Mouse (Mus musculus): ENCODE measurements around the gene Rhot2.
A peak's percentile ranks its signal among the peaks of the same experiment; 100 is the strongest.
"Not testable (repeated sequence)": the region's sequence is repeated elsewhere in the genome, so short reads cannot be mapped to it uniquely, and the experiment has no call there.

Gene Rhot2

GRCm38 (mm10) chr17:25874148-25874720, 29.6 kb upstream of the Rhot2 start:
- DNase-seq (ENCODE audit: low spot score in 2 of 2), result no peak

- no peak for DNase-seq (ENCODE audit: low spot score in 2 of 2)
These were observed 28.9 kb upstream of the Rhot2 start for GRCm38 (mm10) chr17:25873405-25874147.

GRCm38 (mm10) chr17:25872676-25873075, 28.0 kb upstream of the Rhot2 start:
- no peak for DNase-seq (ENCODE audit: low spot score in 2 of 2)

DNA sequence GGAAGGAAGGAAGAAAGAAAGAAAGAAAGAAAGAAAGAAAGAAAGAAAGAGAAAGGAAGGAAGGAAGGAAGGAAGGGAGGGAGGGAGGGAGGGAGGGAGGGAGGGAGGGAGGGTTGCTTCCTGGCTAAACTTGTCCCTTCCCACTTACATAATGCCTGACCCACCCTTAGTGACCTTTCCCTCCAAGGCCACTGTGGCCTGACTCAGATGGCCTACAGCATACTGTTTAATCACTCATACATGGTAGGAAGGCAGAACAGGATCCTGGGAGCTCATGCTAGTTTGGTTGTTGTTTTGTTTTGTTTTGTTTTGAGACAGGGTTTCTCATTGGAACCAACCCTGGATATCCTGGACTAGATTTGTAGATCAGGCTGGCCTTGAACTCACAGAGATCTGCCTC, 26.9 kb upstream of the Rhot2 start:
- not testable (repeated sequence) for DNase-seq (ENCODE audit: low spot score in 2 of 2)

DNA sequence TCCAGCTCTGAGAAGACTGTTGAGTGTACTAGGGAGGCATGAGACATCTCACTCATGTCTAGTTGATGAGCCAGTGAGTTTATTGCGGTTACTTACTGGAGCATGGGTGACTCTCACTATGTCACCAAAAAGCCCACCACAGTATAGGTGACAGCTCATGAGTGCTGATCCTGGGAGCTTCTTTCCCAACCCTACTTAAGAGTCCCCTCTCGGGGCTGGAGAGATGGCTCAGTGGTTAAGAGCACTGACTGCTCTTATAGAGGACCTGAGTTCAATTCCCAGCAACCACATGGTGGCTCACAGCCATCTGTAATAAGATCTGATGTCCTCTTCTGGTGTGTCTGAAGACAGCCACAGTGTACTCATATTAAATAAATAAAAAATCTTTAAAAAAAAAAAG, 25.3 kb upstream of the Rhot2 start:
- no peak for DNase-seq (ENCODE audit: low spot score in 2 of 2)

DNA sequence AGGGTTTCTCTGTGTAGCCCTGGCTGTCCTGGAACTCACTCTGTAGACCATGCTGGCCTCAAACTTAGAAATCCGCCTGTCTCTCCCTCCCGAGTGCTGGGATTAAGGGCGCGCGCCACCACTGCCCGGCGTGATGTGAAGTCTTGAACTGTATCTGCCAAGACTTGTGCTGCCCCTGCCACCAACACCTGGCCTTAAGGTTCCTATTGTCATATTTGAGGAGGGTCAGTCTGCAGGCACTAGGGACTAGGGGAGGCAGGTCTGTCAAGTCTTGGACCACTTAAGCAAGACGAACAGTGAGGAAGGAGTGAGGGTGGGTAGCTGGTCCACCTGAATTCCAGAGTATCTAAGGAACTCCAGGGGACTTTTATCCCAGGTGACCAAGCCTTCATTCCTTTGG, 24.8 kb upstream of the Rhot2 start:
- no peak for DNase-seq (ENCODE audit: low spot score in 2 of 2)

DNA sequence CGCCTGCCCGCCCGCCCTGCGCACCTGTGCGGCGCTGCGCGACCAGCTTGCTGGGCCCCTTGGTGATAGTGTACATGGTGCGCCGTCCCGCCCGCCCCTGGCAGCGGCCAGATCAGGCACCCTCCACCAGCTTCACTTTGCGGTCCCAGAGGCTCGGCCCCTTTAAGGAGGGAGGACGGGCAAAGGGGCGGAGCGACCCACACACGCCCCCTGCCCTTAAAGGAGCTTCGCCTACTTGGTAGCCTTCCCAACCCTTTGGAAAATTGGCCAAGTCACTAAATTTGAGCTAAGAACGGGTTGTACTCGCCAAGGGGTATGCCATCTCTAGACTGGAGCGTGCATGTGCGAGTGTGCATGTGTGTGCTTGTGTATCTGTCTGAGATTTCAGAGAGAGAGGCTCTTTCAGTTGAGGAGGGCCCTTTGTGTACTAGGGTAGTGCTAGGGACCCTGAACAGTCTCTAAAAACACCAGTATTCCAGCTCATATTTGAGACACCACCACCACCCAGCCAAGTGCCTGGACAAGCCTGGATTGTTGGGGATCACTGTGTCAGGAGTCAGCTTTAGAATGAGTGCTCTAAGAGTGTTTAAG, 24.0 kb upstream of the Rhot2 start, which contains the start of gene Mcrip2:
Gene Mcrip2 (minus strand): TSS at position 164 of the 591 bp plus-strand sequence.
- DNase-seq (ENCODE audit: low spot score in 2 of 2), result peak; percentile 82

DNA sequence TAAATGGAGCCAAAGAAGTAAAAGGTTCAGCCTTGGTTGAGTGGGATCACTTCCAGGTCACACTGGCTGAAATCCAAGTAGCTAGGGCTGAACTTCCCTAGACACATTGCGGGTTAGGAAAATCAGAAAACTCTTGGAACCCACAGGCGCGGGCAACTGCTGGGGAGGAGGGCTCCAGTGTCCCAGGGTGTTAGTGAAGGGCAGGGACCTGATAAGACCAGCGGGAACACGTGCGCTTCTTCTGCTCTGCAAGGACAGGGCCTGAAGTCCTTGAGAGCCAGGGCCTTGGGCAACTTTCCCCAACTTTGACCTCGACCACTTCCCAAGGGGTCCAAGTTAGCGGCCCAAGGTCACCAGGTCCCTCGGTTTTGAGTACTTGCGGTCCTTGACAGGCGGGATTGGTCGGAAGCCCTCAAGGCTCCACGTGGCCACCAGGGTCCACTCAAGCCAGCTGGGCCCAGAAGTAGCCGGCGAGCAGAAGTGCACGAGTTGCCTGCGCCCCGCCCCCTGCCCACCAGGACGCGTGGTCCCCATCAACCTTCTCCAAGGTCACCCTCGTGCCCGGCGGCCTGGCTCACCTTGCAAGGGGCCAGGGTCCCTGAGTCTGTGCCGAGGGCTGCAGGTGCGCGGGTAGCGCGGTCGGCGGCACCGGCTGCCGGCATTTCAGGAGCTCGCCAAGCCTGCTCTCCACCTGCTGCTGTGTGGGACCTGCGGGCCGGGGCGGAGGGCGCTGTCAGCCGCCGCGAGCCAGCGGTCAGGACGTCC, 23.4 kb upstream of the Rhot2 start:
- DNase-seq (ENCODE audit: low spot score in 2 of 2), result no peak

DNA sequence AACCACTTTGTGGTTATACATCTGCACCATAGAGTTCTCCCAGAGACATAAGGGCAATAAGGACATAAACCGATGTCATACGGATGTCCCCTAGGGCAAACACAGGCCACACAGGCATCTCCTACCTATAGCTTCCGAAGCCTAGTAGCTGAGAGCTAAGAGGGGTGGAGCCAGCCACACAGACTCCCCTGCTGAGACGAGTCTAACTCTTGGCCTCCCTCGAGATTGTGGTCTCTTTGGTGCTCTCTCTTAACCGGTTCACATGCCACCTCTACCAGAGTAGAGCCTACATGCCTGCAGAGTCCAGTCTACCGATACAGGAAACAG, 22.8 kb upstream of the Rhot2 start:
- no peak for DNase-seq (ENCODE audit: low spot score in 2 of 2)

DNA sequence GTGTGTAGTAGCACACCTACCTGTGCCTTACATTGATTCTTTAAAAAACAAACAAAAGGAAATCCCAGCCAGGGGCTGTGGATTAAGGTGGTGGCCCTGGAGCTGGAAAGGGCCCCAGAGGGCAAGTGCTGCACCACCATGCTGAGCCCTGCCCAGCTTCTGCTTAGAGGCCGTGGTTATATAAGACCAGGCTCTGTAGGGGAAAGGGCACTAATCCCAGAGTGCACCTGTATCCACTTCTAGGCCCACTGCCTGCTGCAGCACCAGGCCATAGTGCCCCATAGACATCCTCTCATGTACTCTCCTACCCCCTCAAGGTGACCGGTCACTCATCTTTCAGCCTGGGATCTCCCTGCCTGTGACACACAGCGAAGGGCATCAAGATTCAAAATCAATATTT, 21.5 kb upstream of the Rhot2 start:
- no peak for DNase-seq (ENCODE audit: low spot score in 2 of 2)

- no peak for DNase-seq (ENCODE audit: low spot score in 2 of 2)
These were observed 20.6 kb upstream of the Rhot2 start for GRCm38 (mm10) chr17:25865288-25865687.

GRCm38 (mm10) chr17:25864311-25864710, 19.7 kb upstream of the Rhot2 start:
- no peak for DNase-seq (ENCODE audit: low spot score in 2 of 2)

DNA sequence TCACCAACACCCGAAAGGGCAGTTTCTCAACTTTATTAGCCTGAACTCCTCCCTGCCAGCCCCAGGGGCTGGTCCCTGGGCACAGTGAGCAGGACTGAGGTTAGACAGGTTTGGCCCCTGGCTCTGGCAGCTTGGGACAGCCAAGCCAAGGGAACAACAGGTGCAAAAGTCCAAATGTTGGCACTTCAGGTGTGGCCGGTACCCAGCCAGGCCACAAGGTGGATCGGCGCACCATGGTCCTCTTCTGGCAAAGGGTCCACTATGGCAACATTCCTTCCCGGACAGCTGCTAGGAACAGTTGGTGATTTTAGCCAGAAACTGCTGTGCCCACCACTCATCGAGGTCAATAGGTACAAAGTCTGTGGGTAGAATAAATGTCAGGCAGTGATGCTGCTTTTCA, 19.0 kb upstream of the Rhot2 start:
- no peak for DNase-seq (ENCODE audit: low spot score in 2 of 2)

DNA sequence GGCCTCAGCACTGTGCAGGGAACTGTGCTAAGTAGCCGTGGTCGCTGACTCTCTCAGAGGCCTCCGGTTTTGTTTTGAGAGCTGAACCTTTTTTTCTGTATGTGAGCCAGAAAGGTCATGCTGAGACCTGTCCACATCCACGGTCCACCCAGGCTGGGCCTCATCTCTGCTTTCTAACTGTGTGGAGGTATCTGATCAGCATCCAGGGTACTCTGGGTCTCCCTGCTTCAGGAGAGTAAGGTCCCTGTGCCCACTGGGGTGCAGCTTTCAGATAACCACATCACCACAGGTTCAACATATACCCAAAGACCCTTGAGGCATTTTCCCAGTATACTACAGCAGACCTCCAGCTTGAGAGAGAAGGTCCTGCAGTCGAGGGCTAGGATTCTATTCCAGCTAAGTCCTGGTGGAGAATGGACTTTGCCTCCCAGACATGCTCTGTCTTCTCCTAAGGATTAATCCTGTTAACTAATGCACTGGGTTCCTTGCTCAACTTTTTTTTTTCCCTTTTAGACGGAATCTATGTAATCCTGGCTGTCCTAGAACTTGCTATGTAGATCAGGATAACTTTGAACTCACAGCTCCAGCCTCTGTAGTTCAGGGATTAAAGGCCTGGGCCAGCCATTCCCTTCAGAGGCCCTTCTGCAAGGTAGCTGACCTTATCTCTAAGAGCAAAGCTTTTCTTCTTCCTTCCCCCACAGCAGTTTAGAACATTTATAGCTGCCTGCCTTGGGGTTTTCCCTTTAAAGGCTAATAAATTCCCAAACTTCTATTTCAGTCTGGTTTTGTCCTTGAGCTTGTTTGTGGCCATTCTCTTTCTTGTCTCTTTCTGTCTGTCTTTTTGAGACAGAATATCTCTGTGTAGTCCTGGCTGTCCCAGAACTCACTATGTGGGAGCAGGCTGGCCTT, 17.3 kb upstream of the Rhot2 start:
- no peak for DNase-seq (ENCODE audit: low spot score in 2 of 2)

DNA sequence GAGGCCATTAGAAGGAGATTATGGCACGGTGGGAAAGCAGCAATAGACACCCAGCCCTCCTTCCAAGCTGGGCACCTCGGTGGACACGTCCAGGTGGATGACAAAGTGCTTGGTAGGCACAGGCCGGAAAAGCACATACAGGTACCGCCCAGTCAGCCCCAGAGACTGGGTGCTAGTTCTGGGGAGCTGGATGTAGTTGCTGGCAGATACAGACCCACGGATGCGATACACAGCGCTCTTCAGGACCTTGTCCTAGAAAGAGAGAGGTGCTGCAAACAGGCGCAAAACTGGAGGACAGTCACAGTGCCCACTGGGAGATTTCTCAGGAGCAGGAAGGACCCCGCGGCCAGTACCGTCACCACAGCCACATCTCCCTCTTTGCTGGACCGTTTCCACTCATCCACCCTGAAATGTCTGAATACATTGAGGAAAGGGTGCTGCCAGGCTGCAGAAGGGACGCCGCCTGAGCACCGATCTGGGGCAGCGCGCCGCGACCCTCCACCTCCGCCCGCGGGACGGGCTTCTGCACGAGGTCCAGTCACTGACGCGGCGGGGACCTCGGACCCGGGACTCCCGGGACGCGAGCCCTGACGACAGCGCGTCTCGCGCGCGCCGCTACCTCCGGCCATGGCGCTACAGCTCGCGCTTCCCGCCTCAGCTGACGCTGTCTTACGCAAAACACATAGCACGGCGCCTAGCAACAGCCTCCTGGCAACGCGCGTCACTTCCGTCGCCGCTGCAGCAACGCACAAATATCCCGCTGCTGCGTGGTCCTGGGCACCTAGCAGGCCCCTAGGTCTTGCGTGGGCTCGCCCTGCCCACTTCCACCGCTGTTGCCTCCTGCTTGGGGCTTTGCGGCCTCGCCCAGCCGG, 16.4 kb upstream of the Rhot2 start, which contains the start of gene Wdr90:
Gene Wdr90 (minus strand): TSS at position 670 of the 872 bp plus-strand sequence.
- peak; percentile 93 to 96 for DNase-seq (ENCODE audit: low spot score in 2 of 2)

- no peak for DNase-seq (ENCODE audit: low spot score in 2 of 2)
These were observed 15.6 kb upstream of the Rhot2 start for GRCm38 (mm10) chr17:25860229-25860628.

DNA sequence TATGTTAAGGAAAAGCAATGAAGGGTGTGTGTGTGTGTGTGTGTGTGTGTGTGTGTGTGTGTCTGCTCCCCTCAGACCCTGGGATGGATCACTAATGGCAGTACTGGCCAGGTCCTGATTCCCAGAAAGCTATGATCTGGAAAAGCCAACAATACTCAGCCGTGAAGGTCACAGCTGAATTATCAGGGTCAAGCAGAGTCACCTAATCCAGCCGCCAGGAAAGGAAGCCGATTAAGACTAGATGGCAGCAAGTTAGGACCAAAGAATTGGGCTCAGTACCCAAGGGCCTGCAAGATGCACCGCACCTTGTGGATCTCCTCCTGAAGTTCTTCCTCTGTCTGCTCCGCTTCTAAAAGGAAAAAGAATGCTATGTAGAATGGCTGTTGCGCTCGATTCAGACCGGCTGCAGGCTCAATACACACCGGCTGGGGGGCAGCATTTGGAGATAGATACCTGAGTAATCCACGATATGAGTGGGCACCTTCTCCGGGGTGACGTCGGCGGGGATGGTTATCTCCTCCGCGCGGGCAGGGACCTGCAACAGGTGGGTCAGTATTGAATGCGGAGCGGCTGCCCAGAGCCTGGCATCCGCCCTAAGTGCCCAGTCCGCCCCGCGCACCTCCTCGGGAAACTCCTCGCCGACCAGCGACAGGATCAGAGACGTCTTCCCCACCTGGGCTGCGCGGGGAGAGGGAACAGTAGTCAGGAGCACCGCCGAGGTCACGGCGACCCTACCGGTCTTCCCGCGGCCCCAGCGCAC, 835 bp downstream of the Rhot2 start:
- DNase-seq (ENCODE audit: low spot score in 2 of 2), result peak in 1 of 2 experiments; percentile 28

GRCm38 (mm10) chr17:25843122-25843521, 1.5 kb downstream of the Rhot2 start:
- no peak for DNase-seq (ENCODE audit: low spot score in 2 of 2)

GRCm38 (mm10) chr17:25842509-25842908, 2.1 kb downstream of the Rhot2 start:
- no peak for DNase-seq (ENCODE audit: low spot score in 2 of 2)
